Mouse (Mus musculus) MEL (cell line): Measurements from ENCODE around the gene Itgb3. TPM values are rescaled to one million over a fixed set of nuclear protein-coding genes. Genes with fewer than 3 reads are reported as not detected.

ENCODE experiments used
- DNase-seq: peaks from one replicate; pipeline ENCODE4 v3.0.0; 2011; ENCODE audit warnings: low read depth, low spot score
- H3K27ac ChIP-seq: 2 replicates; pipeline ENCODE4 v1.5.1; 2012; ENCODE audit warnings: low read depth, mild to moderate bottlenecking, control low read depth, low read length, moderate library complexity; ENCODE audit not compliant: control insufficient read depth
- H3K27me3 ChIP-seq, 2 experiments: fragments of 150-350 bp in 1 of 2; sonication (generic) in 1 of 2; 2 replicates each; pipeline ENCODE4 v1.6.1; 2012; ENCODE audit warnings: low read length in 2 of 2, mild to moderate bottlenecking in 2 of 2, improper control_type of control experiment in 1 of 2, moderate library complexity in 1 of 2; ENCODE audit not compliant: insufficient read depth in 2 of 2, control insufficient read depth in 1 of 2
- H3K36me3 ChIP-seq, 2 experiments: 2 replicates each; pipeline ENCODE4 v1.6.1; 2012 to 2014; ENCODE audit warnings: low read length in 2 of 2, improper control_type of control experiment in 1 of 2, inconsistent platforms in 1 of 2, mild to moderate bottlenecking in 1 of 2; ENCODE audit not compliant: insufficient read depth in 2 of 2, control insufficient read depth in 1 of 2
- H3K4me1 ChIP-seq, 2 experiments: fragments of 150-350 bp in 1 of 2; sonication (generic) in 1 of 2; 2 replicates each; pipeline ENCODE4 v1.6.1; 2012; ENCODE audit warnings: low read length in 2 of 2, improper control_type of control experiment in 1 of 2, mild to moderate bottlenecking in 1 of 2; ENCODE audit not compliant: insufficient read depth in 2 of 2, control insufficient read depth in 1 of 2
- H3K4me3 ChIP-seq, 2 experiments: fragments of 150-350 bp in 1 of 2; sonication (generic) in 1 of 2; 2 replicates each; pipeline ENCODE4 v1.5.1; 2012; ENCODE audit warnings: low read depth in 2 of 2, low read length in 2 of 2, mild to moderate bottlenecking in 2 of 2, moderate library complexity in 2 of 2, control low read depth in 1 of 2, improper control_type of control experiment in 1 of 2; ENCODE audit not compliant: control insufficient read depth in 1 of 2, insufficient read depth in 1 of 2
- H3K79me2 ChIP-seq: 2 replicates; pipeline ENCODE4 v1.6.1; 2012; ENCODE audit warnings: mild to moderate bottlenecking, low read length, moderate library complexity; ENCODE audit not compliant: control insufficient read depth, poor library complexity, insufficient read depth
- H3K9ac ChIP-seq: 2 replicates; pipeline ENCODE4 v1.6.1; 2012; ENCODE audit warnings: low read depth, mild to moderate bottlenecking, control low read depth, low read length, moderate library complexity; ENCODE audit not compliant: control insufficient read depth, poor library complexity, severe bottlenecking
- H3K9me3 ChIP-seq: fragments of 150-350 bp; sonication (generic); replicated peaks from 2 replicates; pipeline ENCODE4 v1.6.1; 2012; ENCODE audit warnings: mild to moderate bottlenecking, low read length, improper control_type of control experiment, moderate library complexity; ENCODE audit not compliant: insufficient read depth
- BHLHE40 ChIP-seq: IDR thresholded peaks from 2 replicates; pipeline ENCODE4 v1.6.1; 2012; ENCODE audit warnings: low read depth, mild to moderate bottlenecking, inconsistent platforms, low read length, improper control_type of control experiment, borderline replicate concordance
- CHD1 ChIP-seq: IDR thresholded peaks from 2 replicates; pipeline ENCODE4 v1.6.1; 2012; ENCODE audit warnings: low read depth, mild to moderate bottlenecking, inconsistent platforms, low read length, improper control_type of control experiment
- CHD2 ChIP-seq: IDR thresholded peaks from 2 replicates; pipeline ENCODE4 v1.6.1; 2011; ENCODE audit warnings: low read length, improper control_type of control experiment
- E2F4 ChIP-seq: IDR thresholded peaks from 2 replicates; pipeline ENCODE4 v1.6.1; 2011; ENCODE audit warnings: low read depth, low read length, improper control_type of control experiment, borderline replicate concordance
- ELF1 ChIP-seq: IDR thresholded peaks from 2 replicates; pipeline ENCODE4 v1.6.1; 2014; ENCODE audit warnings: low read depth, mild to moderate bottlenecking, inconsistent platforms, low read length, improper control_type of control experiment, moderate library complexity
- EP300 ChIP-seq, 2 experiments: IDR thresholded peaks; 2 replicates each; pipeline ENCODE4 v1.6.1; 2011; ENCODE audit warnings: improper control_type of control experiment in 2 of 2, low read length in 2 of 2, low read depth in 1 of 2, mild to moderate bottlenecking in 1 of 2
- JUND ChIP-seq: IDR thresholded peaks from 2 replicates; pipeline ENCODE4 v1.6.1; 2011; ENCODE audit warnings: low read depth, mild to moderate bottlenecking, improper control_type of control experiment, low read length
- KAT2A ChIP-seq: conservative IDR thresholded peaks from 2 replicates; pipeline ENCODE4 v1.6.1; 2012; ENCODE audit warnings: low read depth, low read length, improper control_type of control experiment, inconsistent platforms
- MAFK ChIP-seq: IDR thresholded peaks from 2 replicates; pipeline ENCODE4 v1.6.1; 2011; ENCODE audit warnings: low read depth, mild to moderate bottlenecking, low read length, improper control_type of control experiment, borderline replicate concordance
- MAZ ChIP-seq: IDR thresholded peaks from 2 replicates; pipeline ENCODE4 v1.6.1; 2012; ENCODE audit warnings: low read depth, mild to moderate bottlenecking, inconsistent platforms, low read length, improper control_type of control experiment
- MXI1 ChIP-seq: IDR thresholded peaks from 2 replicates; pipeline ENCODE4 v1.6.1; 2011; ENCODE audit warnings: mild to moderate bottlenecking, low read depth, low read length, improper control_type of control experiment
- MYB ChIP-seq: IDR thresholded peaks from 2 replicates; pipeline ENCODE4 v1.6.1; 2011; ENCODE audit warnings: mild to moderate bottlenecking, low read depth, low read length, improper control_type of control experiment
- MYC ChIP-seq: IDR thresholded peaks from 2 replicates; pipeline ENCODE4 v1.6.1; 2011; ENCODE audit warnings: low read depth, mild to moderate bottlenecking, low read length, improper control_type of control experiment, moderate library complexity
- POLR2A ChIP-seq, 2 experiments: IDR thresholded peaks; 2 replicates each; pipeline ENCODE4 v1.6.1; 2011 to 2012; ENCODE audit warnings: low read length in 2 of 2, mild to moderate bottlenecking in 2 of 2, control low read depth in 1 of 2, improper control_type of control experiment in 1 of 2, low read depth in 1 of 2, moderate library complexity in 1 of 2; ENCODE audit not compliant: control insufficient read depth in 1 of 2, insufficient read depth in 1 of 2, poor library complexity in 1 of 2
- POLR2AphosphoS5 ChIP-seq: IDR thresholded peaks from 2 replicates; pipeline ENCODE4 v1.6.1; 2012; ENCODE audit warnings: low read depth, borderline replicate concordance, mild to moderate bottlenecking, inconsistent platforms, low read length, moderate library complexity, mixed read lengths
- RCOR1 ChIP-seq: IDR thresholded peaks from 2 replicates; pipeline ENCODE4 v1.6.1; 2012; ENCODE audit warnings: low read depth, mild to moderate bottlenecking, inconsistent platforms, low read length, improper control_type of control experiment
- TAL1 ChIP-seq: IDR thresholded peaks from 2 replicates; pipeline ENCODE4 v1.6.1; 2012; ENCODE audit warnings: mild to moderate bottlenecking, inconsistent platforms, low read length, moderate library complexity, mixed read lengths
- UBTF ChIP-seq: IDR thresholded peaks from 2 replicates; pipeline ENCODE4 v1.6.1; 2012; ENCODE audit warnings: low read depth, mild to moderate bottlenecking, inconsistent platforms, low read length, improper control_type of control experiment, moderate library complexity, borderline replicate concordance; ENCODE audit not compliant: insufficient read depth
- USF2 ChIP-seq, 2 experiments: IDR thresholded peaks; 2 replicates each; pipeline ENCODE4 v1.6.1; 2011 to 2012; ENCODE audit warnings: improper control_type of control experiment in 2 of 2, low read length in 2 of 2, borderline replicate concordance in 1 of 2, inconsistent platforms in 1 of 2, low read depth in 1 of 2, mild to moderate bottlenecking in 1 of 2; ENCODE audit not compliant: insufficient read depth in 1 of 2
- ZC3H11A ChIP-seq: IDR thresholded peaks from 2 replicates; pipeline ENCODE4 v1.6.1; 2012; ENCODE audit warnings: low read depth, mild to moderate bottlenecking, inconsistent platforms, low read length, improper control_type of control experiment
- ZNF384 ChIP-seq: IDR thresholded peaks from 2 replicates; pipeline ENCODE4 v1.6.1; 2012; ENCODE audit warnings: low read depth, mild to moderate bottlenecking, inconsistent platforms, low read length, improper control_type of control experiment
- polyA plus RNA-seq, 2 experiments: library from polyadenylated mRNA; stranded (reverse) in 1 of 2; unstranded in 1 of 2; fragments of >175 nt in 1 of 2; fragments of >200 nt in 1 of 2; gene quantifications; 2 replicates each; pipeline versions ENCODE4 v1.2.1 to v1.2.4; 2012; ENCODE audit warnings: low replicate concordance in 2 of 2, low read depth in 1 of 2; ENCODE audit not compliant: insufficient read length in 2 of 2, insufficient read depth in 1 of 2, missing spikeins in 1 of 2
- total RNA-seq: library from RNA; depleted of rRNA; stranded (reverse); fragments of 300-350 nt; gene quantifications from 2 replicates; pipeline ENCODE4 v1.2.3, GENCODE M21; 2012

Itgb3 gene
- total and polyA plus RNA-seq, 3 experiments: 0.08 to 0.32 TPM; not detected in 1

GRCm38 (mm10) chr11:104579084-104579483 lies 28.7 kb upstream of the Itgb3 start:
- no peaks in the 10 kb centered on the region for H3K79me2 ChIP-seq
- H3K4me3 ChIP-seq: no peak overlapping the region
- H3K36me3 ChIP-seq: no peaks in the 10 kb centered on the region
- TF ChIP-seq UBTF (no peak), RCOR1 (no peak), CHD2 (no peak), MXI1 (no peak), KAT2A (no peak), ZC3H11A (no peak), BHLHE40 (no peak), E2F4 (no peak)
- no peak overlapping the region for H3K9ac ChIP-seq
- H3K4me1 ChIP-seq: no peaks in the 10 kb centered on the region
- peaks cover 0 to 2% of the 10 kb centered on the region in 2 experiments; a peak in 1 of 4 replicates for H3K27me3 ChIP-seq
- no peak for DNase-seq
- H3K9me3 ChIP-seq: no peaks in the 10 kb centered on the region
- H3K27ac ChIP-seq: no peak overlapping the region

- H3K79me2 ChIP-seq: no peaks in the 10 kb centered on the region
- H3K4me1 ChIP-seq: no peaks in the 10 kb centered on the region
- no peak overlapping the region for H3K27ac ChIP-seq
- no peak for DNase-seq
- H3K27me3 ChIP-seq: peaks cover 0 to 2% of the 10 kb centered on the region in 2 experiments; a peak in 1 of 4 replicates
- H3K4me3 ChIP-seq: no peak overlapping the region
- TF ChIP-seq POLR2A (IDR thresholded peaks at IDR 0.05; ENCODE audit: control insufficient read depth in 1 of 2, insufficient read depth in 1 of 2, low read depth in 1 of 2, low read length in 2 of 2, poor library complexity in 1 of 2): no peak
- no peak for TF ChIP-seq UBTF
- no peak for TF ChIP-seq MAFK
- no peak for TF ChIP-seq MYB
- TF ChIP-seq MYC: no peak
- no peak for TF ChIP-seq TAL1
- no peak for TF ChIP-seq EP300 (IDR thresholded peaks at IDR 0.05; ENCODE audit: low read depth in 1 of 2, low read length in 2 of 2)
- TF ChIP-seq POLR2AphosphoS5: no peak
- no peak for TF ChIP-seq JUND
- TF ChIP-seq E2F4: no peak
- no peak for TF ChIP-seq CHD1
- no peak for TF ChIP-seq RCOR1
- TF ChIP-seq CHD2: no peak
- no peak for TF ChIP-seq ZNF384
- TF ChIP-seq ELF1: no peak
- TF ChIP-seq MXI1: no peak
- no peak for TF ChIP-seq USF2 (IDR thresholded peaks at IDR 0.05; ENCODE audit: borderline replicate concordance in 1 of 2, insufficient read depth in 1 of 2, low read depth in 1 of 2, low read length in 2 of 2)
- TF ChIP-seq MAZ: no peak
- TF ChIP-seq, all 39 proteins: peak for 0
- H3K36me3 ChIP-seq: no peaks in the 10 kb centered on the region
- H3K9ac ChIP-seq: no peak overlapping the region
- no peaks in the 10 kb centered on the region for H3K9me3 ChIP-seq
Measured at GRCm38 (mm10) chr11:104579575-104579974, 28.2 kb upstream of the Itgb3 start.
